Mouse (Mus musculus) CH12.LX (cell line): ENCODE data around the gene Eif2b1. TPM values are rescaled to one million over a fixed set of nuclear protein-coding genes. Genes with fewer than 3 reads are reported as not detected.

Experiments used
- DNase-seq: peaks from one replicate; pipeline ENCODE4 v3.0.0-alpha.2; 2013; ENCODE audit errors: extremely low read depth
- H3K27ac ChIP-seq: 2 replicates; pipeline ENCODE4 v1.5.1; 2012; ENCODE audit warnings: low read depth, mild to moderate bottlenecking, control low read depth, moderate library complexity; ENCODE audit not compliant: insufficient read depth
- H3K27me3 ChIP-seq: replicated peaks from 2 replicates; pipeline ENCODE3; 2012; ENCODE audit warnings: inconsistent platforms
- H3K36me3 ChIP-seq, 2 experiments: replicated peaks in 1 of 2; 2 replicates each; pipeline versions ENCODE3 to v1.6.1; 2012; ENCODE audit warnings: inconsistent platforms in 1 of 2, low read length in 1 of 2, mild to moderate bottlenecking in 1 of 2, mixed read lengths in 1 of 2, moderate library complexity in 1 of 2; ENCODE audit not compliant: control insufficient read depth in 1 of 2, insufficient read depth in 1 of 2
- H3K4me1 ChIP-seq, 2 experiments: 2 replicates each; pipeline ENCODE4 v1.6.1; 2012; ENCODE audit warnings: inconsistent platforms in 1 of 2, moderate library complexity in 1 of 2; ENCODE audit not compliant: insufficient read depth in 2 of 2, control insufficient read depth in 1 of 2
- H3K4me2 ChIP-seq: 2 replicates; pipeline ENCODE4 v1.6.1; 2012; ENCODE audit warnings: low read depth, mild to moderate bottlenecking, control low read depth; ENCODE audit not compliant: poor library complexity, insufficient read depth, severe bottlenecking
- H3K4me3 ChIP-seq, 3 experiments: fragments of 150-350 bp in 1 of 3; sonication (generic) in 1 of 3; replicated peaks in 1 of 3; 2 replicates each; pipeline versions ENCODE3 to v1.5.1; 2011 to 2012; ENCODE audit warnings: low read depth in 2 of 3, low read length in 2 of 3, mild to moderate bottlenecking in 2 of 3, moderate library complexity in 2 of 3, control low read depth in 1 of 3, improper control_type of control experiment in 1 of 3, inconsistent platforms in 1 of 3, mixed read lengths in 1 of 3; ENCODE audit not compliant: poor library complexity in 1 of 3
- H3K79me2 ChIP-seq: replicated peaks from 2 replicates; pipeline ENCODE4 v1.6.1; 2012; ENCODE audit warnings: mild to moderate bottlenecking, moderate library complexity; ENCODE audit not compliant: control insufficient read depth, poor library complexity, insufficient read depth, severe bottlenecking; ENCODE audit errors: extremely low read depth
- H3K9ac ChIP-seq: 2 replicates; pipeline ENCODE4 v1.6.1; 2012; ENCODE audit warnings: low read depth, mild to moderate bottlenecking, control low read depth, moderate library complexity; ENCODE audit not compliant: insufficient read depth
- H3K9me3 ChIP-seq: replicated peaks from 2 replicates; pipeline ENCODE3; 2012; ENCODE audit warnings: low read length, inconsistent platforms, mixed read lengths
- CTCF ChIP-seq, 2 experiments: IDR thresholded peaks in 1 of 2; conservative IDR thresholded peaks in 1 of 2; 2 replicates each; pipeline ENCODE4 v1.5.1; 2011 to 2012; ENCODE audit warnings: low read depth in 2 of 2, low read length in 2 of 2, improper control_type of control experiment in 1 of 2, inconsistent platforms in 1 of 2, mild to moderate bottlenecking in 1 of 2, moderate library complexity in 1 of 2
- ELF1 ChIP-seq: IDR thresholded peaks from 2 replicates; pipeline ENCODE4 v1.6.1; 2014; ENCODE audit warnings: low read depth, mild to moderate bottlenecking, inconsistent platforms, low read length, improper control_type of control experiment
- EP300 ChIP-seq: IDR thresholded peaks from 2 replicates; pipeline ENCODE4 v1.6.1; 2011; ENCODE audit warnings: low read length, improper control_type of control experiment
- GABPA ChIP-seq: IDR thresholded peaks from 2 replicates; pipeline ENCODE4 v1.6.1; 2012; ENCODE audit warnings: low read depth, low read length, improper control_type of control experiment, inconsistent platforms; ENCODE audit not compliant: insufficient replicate concordance
- IRF4 ChIP-seq: IDR thresholded peaks from 2 replicates; pipeline ENCODE4 v1.6.1; 2014; ENCODE audit warnings: low read depth, mild to moderate bottlenecking, inconsistent platforms, low read length, improper control_type of control experiment
- JUN ChIP-seq: IDR thresholded peaks from 2 replicates; pipeline ENCODE4 v1.6.1; 2011; ENCODE audit warnings: low read depth, mild to moderate bottlenecking, low read length, improper control_type of control experiment, moderate library complexity; ENCODE audit not compliant: insufficient read depth
- KAT2A ChIP-seq: IDR thresholded peaks from 2 replicates; pipeline ENCODE4 v1.6.1; 2012; ENCODE audit warnings: low read length, improper control_type of control experiment, inconsistent platforms; ENCODE audit not compliant: insufficient replicate concordance
- MEF2A ChIP-seq: IDR thresholded peaks from 2 replicates; pipeline ENCODE4 v1.6.1; 2014; ENCODE audit warnings: low read depth, mild to moderate bottlenecking, inconsistent platforms, low read length, improper control_type of control experiment, borderline replicate concordance
- POLR2A ChIP-seq: IDR thresholded peaks from 2 replicates; pipeline ENCODE4 v1.6.1; 2011; ENCODE audit warnings: low read depth, mild to moderate bottlenecking, improper control_type of control experiment, low read length
- RCOR1 ChIP-seq: conservative IDR thresholded peaks from 2 replicates; pipeline ENCODE4 v1.6.1; 2012; ENCODE audit warnings: low read depth, mild to moderate bottlenecking, inconsistent platforms, low read length, improper control_type of control experiment
- USF2 ChIP-seq: conservative IDR thresholded peaks from 2 replicates; pipeline ENCODE4 v1.6.1; 2011; ENCODE audit warnings: low read depth, low read length, improper control_type of control experiment
- ZC3H11A ChIP-seq: IDR thresholded peaks from 2 replicates; pipeline ENCODE4 v1.6.1; 2012; ENCODE audit warnings: low read depth, mild to moderate bottlenecking, inconsistent platforms, low read length, improper control_type of control experiment
- ZKSCAN1 ChIP-seq: IDR thresholded peaks from 2 replicates; pipeline ENCODE4 v1.6.1; 2012; ENCODE audit warnings: low read depth, inconsistent platforms, low read length, improper control_type of control experiment, borderline replicate concordance
- dilution Hi-C: fragments of 300-500 bp; cut with MboI; formaldehyde crosslinking; loops from 2 replicates; pipeline ENCODE4 v1.14.3; 2020; ENCODE audit warnings: low sequenced_read_pairs; ENCODE audit not compliant: extremely low pct_unique_long_range_greater_than_20kb, extremely low pct_ligation_motif_present
- in situ Hi-C: fragments of 300-500 bp; cut with MboI; formaldehyde crosslinking; loops from 3 replicates; pipeline ENCODE4 v1.14.3; 2019; ENCODE audit warnings: low sequenced_read_pairs, low pct_ligation_motif_present, low pct_unique_long_range_greater_than_20kb, mixed read lengths
- polyA plus RNA-seq: library from polyadenylated mRNA; unstranded; fragments of >175 nt; gene quantifications from 2 replicates; pipeline ENCODE4 v1.2.1, GENCODE M21; 2012; ENCODE audit warnings: low read depth; ENCODE audit not compliant: insufficient read length
- total RNA-seq, 2 experiments: library from RNA; depleted of rRNA; stranded (reverse); fragments of 300-350 nt in 1 of 2; fragments of >200 nt in 1 of 2; gene quantifications; 2 replicates each; pipeline ENCODE4 v1.2.3; 2012 to 2014

Eif2b1 gene
- total and polyA plus RNA-seq, 3 experiments, result 50.8 to 104 (median 98.0) TPM

- TF ChIP-seq RCOR1 (no peak), USF2 (no peak), EP300 (no peak), IRF4 (no peak)
Measured at GRCm38 (mm10) chr5:124610965-124611364, 32.0 kb upstream of the Eif2b1 start (continued).

DNA sequence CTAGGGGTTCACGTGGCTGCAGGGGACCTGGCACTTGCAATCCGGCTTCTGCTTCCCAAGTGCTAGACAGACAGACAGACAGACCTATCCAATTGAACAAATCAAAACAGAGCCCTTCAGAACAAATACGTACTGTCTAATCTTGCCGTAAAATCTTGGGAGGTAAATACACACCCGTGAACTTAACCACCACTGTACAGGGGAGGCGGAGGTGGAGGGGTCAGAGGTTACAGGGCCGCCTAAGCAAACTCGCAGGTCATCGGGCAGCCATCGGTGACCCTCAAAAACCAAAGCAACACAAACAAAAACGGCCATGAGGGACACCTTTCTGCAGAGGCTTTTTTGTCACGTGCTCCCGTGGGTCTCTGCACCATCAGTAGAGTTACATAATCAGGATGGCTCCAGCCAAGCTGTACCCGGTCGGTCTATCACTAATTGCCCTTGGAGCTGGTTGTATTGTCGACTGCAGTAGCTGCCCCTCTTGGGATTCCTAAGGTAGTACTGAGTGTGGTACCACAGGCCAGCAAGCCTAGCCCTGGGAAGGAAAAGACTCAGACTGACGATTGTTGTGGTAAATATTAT, 26.2 kb upstream of the Eif2b1 start:
- TF ChIP-seq JUN, result no peak
- no peak for TF ChIP-seq GABPA
- no peak for TF ChIP-seq POLR2A
- no peak for TF ChIP-seq KAT2A
- no peak for TF ChIP-seq ELF1
- TF ChIP-seq ZKSCAN1, result no peak
- TF ChIP-seq, all 38 proteins: peak for 0
- DNase-seq, result no peak
- in situ Hi-C loops (no loop called here), dilution Hi-C loops (no loop called here)
- Histone ChIP-seq H3K27ac (no peak overlapping the region), H3K79me2 (no peaks in the 10 kb centered on the region), H3K36me3 (no peaks in the 10 kb centered on the region), H3K27me3 (no peaks in the 10 kb centered on the region), H3K9ac (no peak overlapping the region), H3K4me2 (no peak overlapping the region), H3K4me3 (no peak overlapping the region), H3K9me3 (no peaks in the 10 kb centered on the region), H3K4me1 (peaks cover 0 to 3% of the 10 kb centered on the region in 2 experiments; a peak in 1 of 4 replicates)

DNA sequence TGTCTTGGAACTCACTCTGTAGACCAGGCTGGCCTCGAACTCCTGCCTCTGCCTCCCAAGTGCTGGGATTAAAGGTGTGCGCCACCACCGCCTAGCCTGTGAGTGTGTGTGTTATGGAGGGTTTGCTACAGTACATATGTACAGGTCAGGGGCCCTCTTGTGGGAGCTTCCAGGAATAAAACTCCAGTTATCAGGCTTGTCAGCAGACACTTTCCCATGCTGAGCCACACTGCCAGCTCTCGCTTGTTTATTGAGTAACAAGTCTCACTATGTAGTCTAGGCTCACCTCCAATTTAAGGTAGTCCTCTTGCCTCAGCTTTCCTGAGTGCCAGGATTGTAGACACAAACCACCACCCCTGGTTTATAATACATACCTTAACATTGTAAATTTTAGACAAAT, 25.4 kb upstream of the Eif2b1 start:
- Histone ChIP-seq H3K27me3 (no peaks in the 10 kb centered on the region), H3K9me3 (no peaks in the 10 kb centered on the region), H3K27ac (no peak overlapping the region), H3K4me1 (peaks cover 0 to 3% of the 10 kb centered on the region in 2 experiments; a peak in 1 of 4 replicates), H3K4me2 (no peak overlapping the region), H3K4me3 (no peak overlapping the region), H3K79me2 (no peaks in the 10 kb centered on the region), H3K36me3 (no peaks in the 10 kb centered on the region), H3K9ac (no peak overlapping the region)
- no peak for TF ChIP-seq ZC3H11A
- peak in 1 of 2 experiments; percentile 19; a peak in 1 of 4 replicates for TF ChIP-seq CTCF (conservative IDR thresholded peaks at IDR 0.05 in 1 of 2, IDR thresholded peaks at IDR 0.05 in 1 of 2; ENCODE audit: low read depth in 2 of 2, low read length in 2 of 2)
- no peak for TF ChIP-seq MEF2A
- in situ Hi-C loops (no loop called here), dilution Hi-C loops (no loop called here)
- DNase-seq, result no peak
